Mouse (Mus musculus) forebrain, embryonic 16.5 days (tissue): ENCODE results near the gene Fam241a. TPM values are rescaled to one million over a fixed set of nuclear protein-coding genes. Genes with fewer than 3 reads are reported as not detected.

Experiments
- ATAC-seq: fragments of 200-750 bp; cut with Nextera tagmentation; 2 replicates; pipeline ENCODE4 v1.8.0; 2017; ENCODE audit warnings: mild to moderate bottlenecking, moderate library complexity
- H3K27ac ChIP-seq: fragments of 300-500 bp; sonication (generic); 2 replicates; pipeline ENCODE4 v1.5.1; 2014; ENCODE audit warnings: low read length, control low read depth
- H3K27me3 ChIP-seq: fragments of 300-500 bp; sonication (generic); replicated peaks from 2 replicates; pipeline ENCODE4 v1.6.1; 2014; ENCODE audit warnings: low read length; ENCODE audit not compliant: control insufficient read depth, insufficient read depth
- H3K36me3 ChIP-seq: fragments of 300-500 bp; sonication (generic); 2 replicates; pipeline ENCODE4 v1.6.1; 2014; ENCODE audit not compliant: control insufficient read depth, insufficient read depth
- H3K4me1 ChIP-seq: fragments of 300-500 bp; sonication (generic); replicated peaks from 2 replicates; pipeline ENCODE4 v1.6.1; 2014; ENCODE audit warnings: low read length; ENCODE audit not compliant: control insufficient read depth, insufficient read depth
- H3K4me2 ChIP-seq: fragments of 300-500 bp; sonication (generic); 2 replicates; pipeline ENCODE4 v1.6.1; 2014; ENCODE audit warnings: mild to moderate bottlenecking, low read length, control low read depth
- H3K4me3 ChIP-seq: fragments of 300-500 bp; sonication (generic); replicated peaks from 2 replicates; pipeline ENCODE4 v1.5.1; 2014; ENCODE audit warnings: mild to moderate bottlenecking, low read length, control low read depth
- H3K9ac ChIP-seq: fragments of 300-500 bp; sonication (generic); replicated peaks from 2 replicates; pipeline ENCODE4 v1.6.1; 2014; ENCODE audit warnings: low read depth, low read length, control low read depth
- H3K9me3 ChIP-seq: fragments of 300-500 bp; sonication (generic); 2 replicates; pipeline ENCODE4 v1.6.1; 2016; ENCODE audit warnings: low read length; ENCODE audit not compliant: control insufficient read depth
- WGBS: fragments of 180-500 bp; shearing (Covaris S2); extraction: QIAGEN DNeasy Blood & Tissue Kit; methylation state at CpG from one replicate; pipeline ENCODE4 v1.1.7; 2014; 5-methylcytosine and 5-hydroxymethylcytosine counted together
- polyA plus RNA-seq: library from polyadenylated mRNA; unstranded; fragments of >200 nt; fragmentation: Nextera tagmentation; extraction: Ambion mirVana; gene quantifications from 2 replicates; pipeline ENCODE4 v1.2.1, GENCODE M21; 2015

The Fam241a gene
- polyA plus RNA-seq, 1 experiment from 2014 or later, result 10.2 TPM

DNA sequence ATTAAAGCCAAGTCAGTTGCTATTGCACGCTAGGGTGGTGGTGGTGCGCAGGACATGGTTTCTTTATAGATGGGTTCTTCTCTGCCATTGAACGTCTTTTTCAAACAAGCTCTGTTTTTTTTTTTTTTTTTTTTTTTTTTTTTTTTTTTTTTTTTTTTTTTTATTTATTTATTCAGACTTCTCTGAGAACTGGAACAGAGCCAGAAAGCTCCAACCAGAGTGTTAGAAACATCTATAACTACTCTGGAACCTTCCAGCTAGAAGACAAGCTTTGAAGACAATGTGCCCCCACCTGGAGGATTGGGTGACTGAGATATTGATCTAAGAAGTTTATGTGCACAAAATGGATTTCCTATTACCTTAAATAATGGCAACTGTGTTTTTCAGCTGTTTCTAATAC is 32.6 kb downstream of the Fam241a start:
- ATAC-seq, result no peak
- Histone ChIP-seq H3K9me3 (no peaks in the 10 kb centered on the region), H3K27me3 (0 out of 2 replicates have a peak, but pooled peaks cover 2% of the 10 kb centered on the region), H3K27ac (no peak overlapping the region), H3K4me2 (no peak overlapping the region), H3K4me1 (0 out of 2 replicates have a peak, but pooled peaks cover 4% of the 10 kb centered on the region), H3K36me3 (no peaks in the 10 kb centered on the region), H3K9ac (no peak overlapping the region), H3K4me3 (no peak overlapping the region)
- WGBS, result 61% methylated on average over 3 of the region's 3 CpGs

DNA sequence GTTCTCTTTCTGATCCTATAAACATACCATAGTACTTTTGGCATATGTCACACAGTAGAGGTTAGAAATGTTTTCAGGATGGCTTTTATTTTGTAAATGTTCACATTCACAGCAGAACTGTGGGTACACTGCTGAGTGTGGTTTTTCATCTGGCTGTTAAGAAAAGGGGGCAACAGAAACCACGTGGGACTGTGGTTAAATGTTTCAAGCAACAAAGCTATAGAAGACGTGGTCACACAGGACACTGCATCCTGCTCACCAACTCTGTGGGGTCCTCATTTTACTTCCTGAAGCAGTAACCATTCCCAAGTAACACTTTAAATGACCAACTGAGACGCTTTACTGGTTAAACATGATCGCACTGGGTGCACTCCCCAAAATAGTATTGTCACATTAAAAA is 33.6 kb downstream of the Fam241a start:
- Histone ChIP-seq H3K36me3 (no peaks in the 10 kb centered on the region), H3K4me1 (no peaks in the 10 kb centered on the region), H3K4me3 (no peak overlapping the region), H3K27ac (no peak overlapping the region), H3K9me3 (no peaks in the 10 kb centered on the region), H3K27me3 (0 out of 2 replicates have a peak, but pooled peaks cover 2% of the 10 kb centered on the region), H3K4me2 (no peak overlapping the region), H3K9ac (no peak overlapping the region)
- 72% methylated on average over 4 of the region's 4 CpGs for WGBS
- ATAC-seq, result no peak

DNA sequence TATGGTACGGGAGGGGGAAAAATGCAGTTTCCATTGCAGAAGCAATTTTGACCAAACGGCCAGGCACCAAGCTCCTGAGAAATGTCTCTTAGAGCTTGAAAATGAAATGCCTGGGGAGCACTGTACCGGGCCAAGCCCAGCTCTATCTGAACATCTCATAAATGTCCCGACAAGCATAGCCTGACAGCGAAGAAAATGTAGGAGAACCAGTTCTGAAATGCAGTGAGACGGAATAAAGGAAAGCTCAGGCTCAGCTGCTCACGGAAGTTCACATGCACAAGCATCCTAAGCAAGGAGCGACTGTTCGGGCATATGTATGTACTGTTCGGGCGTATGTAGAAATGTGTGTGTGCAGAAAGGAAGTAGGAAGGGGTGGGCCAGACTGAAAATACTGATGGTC is 34.8 kb downstream of the Fam241a start:
- Histone ChIP-seq H3K4me3 (no peak overlapping the region), H3K36me3 (no peaks in the 10 kb centered on the region), H3K4me1 (no peaks in the 10 kb centered on the region), H3K4me2 (no peak overlapping the region), H3K27me3 (0 out of 2 replicates have a peak, but pooled peaks cover 2% of the 10 kb centered on the region), H3K9me3 (no peaks in the 10 kb centered on the region), H3K27ac (no peak overlapping the region), H3K9ac (no peak overlapping the region)
- ATAC-seq, result no peak
- 89% methylated on average over 11 of the region's 11 CpGs for WGBS

DNA sequence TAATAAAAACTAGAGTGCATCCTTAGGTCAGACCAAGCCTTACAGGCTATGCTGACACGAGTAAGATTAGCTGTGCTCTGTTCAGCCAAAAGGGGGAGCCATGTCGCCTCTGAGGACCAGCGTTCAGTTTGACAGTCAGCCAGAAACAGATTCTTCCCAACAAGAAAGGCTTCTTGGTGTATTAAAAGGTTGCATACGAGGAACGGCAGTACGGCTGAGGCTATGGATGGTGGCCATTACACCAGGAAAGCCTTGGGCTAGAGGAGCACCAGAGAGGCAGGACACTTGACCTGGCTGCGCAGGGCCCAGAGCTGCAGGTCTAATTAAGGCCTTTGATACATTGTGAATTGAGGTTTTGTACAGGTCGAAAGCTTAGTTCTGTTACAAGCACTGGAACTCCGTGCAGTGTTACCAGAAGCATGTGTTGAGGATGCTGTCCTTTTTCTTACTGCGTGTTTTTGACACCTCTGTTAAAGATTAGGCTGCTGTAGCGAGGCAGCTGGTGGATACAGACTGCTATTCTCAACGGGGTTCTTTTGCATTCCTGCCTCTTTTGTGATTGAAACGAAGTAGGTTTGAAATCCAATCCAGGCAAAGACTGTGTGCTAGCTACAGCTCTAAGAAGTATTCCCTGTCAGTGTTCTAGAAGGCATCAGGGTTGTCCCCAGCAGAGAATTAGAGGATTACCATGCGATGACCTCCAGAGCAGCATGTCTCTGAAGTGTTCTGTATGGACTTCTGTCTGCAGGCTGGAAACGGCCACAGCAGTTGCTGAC is 42.5 kb downstream of the Fam241a start:
- Histone ChIP-seq H3K36me3 (no peaks in the 10 kb centered on the region), H3K27ac (peak overlapping the region; percentile 16), H3K4me1 (peaks cover 12% of the 10 kb centered on the region), H3K4me3 (no peak overlapping the region), H3K9me3 (no peaks in the 10 kb centered on the region), H3K9ac (0 out of 2 replicates have a peak overlapping the region, but pooled peaks have one; percentile 13), H3K27me3 (no peaks in the 10 kb centered on the region), H3K4me2 (peak overlapping the region; percentile 10; the same call in 1 of the 2 replicates)
- peak; percentile 77 for ATAC-seq
- WGBS, result 8% methylated on average over 15 of the region's 15 CpGs

DNA sequence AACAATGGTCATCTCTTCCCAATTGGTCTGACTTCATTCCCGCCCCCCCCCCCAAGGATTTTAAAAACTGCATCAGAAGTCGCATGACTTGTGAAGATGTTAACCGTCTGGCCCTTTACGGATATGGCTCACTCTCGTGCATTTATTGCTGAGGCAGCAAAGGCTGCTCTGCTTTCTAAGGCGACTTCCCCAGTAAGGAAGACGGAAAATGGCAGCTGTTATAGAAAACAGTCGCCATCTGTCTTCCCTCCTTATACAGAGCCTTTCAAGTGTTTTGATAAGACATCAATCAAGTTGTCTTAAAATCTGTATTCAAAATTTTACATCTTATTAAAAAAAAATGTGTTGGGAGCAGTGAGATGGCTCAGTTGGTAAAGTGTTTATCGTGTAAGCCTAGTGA is 43.4 kb downstream of the Fam241a start:
- H3K4me1 ChIP-seq, result peaks cover 12% of the 10 kb centered on the region
- H3K27ac ChIP-seq, result no peak overlapping the region; the same call in 1 of the 2 replicates
- peak; percentile 82 for ATAC-seq
- H3K9ac ChIP-seq, result no peak overlapping the region
- H3K4me2 ChIP-seq, result no peak overlapping the region
- H3K36me3 ChIP-seq, result no peaks in the 10 kb centered on the region
- H3K4me3 ChIP-seq, result no peak overlapping the region
- no peaks in the 10 kb centered on the region for H3K27me3 ChIP-seq
- WGBS, result 56% methylated on average over 9 of the region's 9 CpGs
- H3K9me3 ChIP-seq, result no peaks in the 10 kb centered on the region

DNA sequence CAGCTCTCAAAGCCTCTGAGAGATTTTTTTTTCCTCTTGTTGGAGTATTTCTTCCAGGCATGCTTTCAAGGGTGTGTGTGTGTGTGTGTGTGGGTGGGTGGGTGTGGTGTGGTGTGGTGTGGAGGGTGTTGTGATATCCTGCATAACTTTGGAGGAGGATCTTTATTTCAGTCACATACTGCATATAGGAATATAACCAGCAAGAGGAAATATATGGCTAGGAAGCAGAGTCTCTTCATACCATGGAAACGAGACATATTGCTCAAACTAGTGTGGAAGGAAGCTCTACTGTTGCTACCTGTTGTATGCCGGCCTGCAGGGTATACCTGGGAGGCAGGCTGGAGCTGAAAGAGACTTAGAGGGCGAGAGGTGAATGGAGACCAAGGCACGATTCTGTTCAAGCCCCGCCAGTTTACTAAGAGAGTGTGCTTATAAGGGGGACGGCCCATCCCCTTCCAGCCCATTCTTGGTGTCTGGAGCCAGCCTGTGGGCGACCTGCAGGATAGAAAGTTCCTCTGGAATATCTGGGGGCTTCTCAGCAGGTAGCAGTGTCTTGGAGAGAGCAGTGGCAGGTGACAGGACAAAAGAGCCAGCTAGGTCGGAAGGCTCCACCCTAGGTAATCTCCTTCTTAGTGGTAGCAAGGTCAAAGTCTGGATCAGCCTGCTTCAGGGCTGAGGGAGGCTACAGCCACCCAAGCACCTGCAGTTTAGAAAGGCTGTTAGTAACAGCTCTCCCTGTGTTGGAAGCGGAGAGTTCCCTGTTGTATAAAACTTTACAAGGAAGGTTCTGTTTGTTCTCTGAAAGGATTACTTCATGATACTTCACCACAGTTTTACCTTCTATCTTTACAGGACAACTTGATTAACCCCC is 45.1 kb downstream of the Fam241a start:
- Histone ChIP-seq H3K27me3 (no peaks in the 10 kb centered on the region), H3K9ac (no peak overlapping the region), H3K4me2 (no peak overlapping the region), H3K4me3 (no peak overlapping the region), H3K36me3 (no peaks in the 10 kb centered on the region), H3K4me1 (peaks cover 12% of the 10 kb centered on the region), H3K27ac (no peak overlapping the region), H3K9me3 (no peaks in the 10 kb centered on the region)
- 57% methylated on average over 9 of the region's 9 CpGs for WGBS
- ATAC-seq, result no peak

DNA sequence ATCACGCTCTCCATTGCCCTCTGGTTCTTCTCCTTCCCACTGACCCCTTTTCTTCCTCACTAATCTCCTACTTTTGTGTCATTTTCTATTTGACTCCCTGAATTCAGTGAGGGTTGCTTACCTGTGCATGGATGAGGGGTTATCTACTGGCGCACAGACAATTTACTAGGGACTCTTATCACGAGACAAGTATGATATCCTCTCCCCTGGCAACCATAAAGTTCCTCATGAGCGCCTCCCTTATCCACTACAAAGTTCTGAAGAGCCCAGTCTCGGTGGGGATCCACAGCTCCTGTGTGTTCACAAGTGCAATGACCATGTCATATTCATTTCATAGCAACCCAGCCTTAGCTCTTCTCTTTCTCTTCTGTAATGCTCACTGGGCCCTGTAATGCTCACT is 46.2 kb downstream of the Fam241a start:
- Histone ChIP-seq H3K9ac (no peak overlapping the region), H3K27ac (no peak overlapping the region), H3K9me3 (no peaks in the 10 kb centered on the region), H3K4me1 (peaks cover 12% of the 10 kb centered on the region), H3K36me3 (no peaks in the 10 kb centered on the region), H3K4me2 (no peak overlapping the region), H3K27me3 (no peaks in the 10 kb centered on the region), H3K4me3 (no peak overlapping the region)
- ATAC-seq, result no peak
- WGBS, result 82% methylated on average over 5 of the region's 5 CpGs

DNA sequence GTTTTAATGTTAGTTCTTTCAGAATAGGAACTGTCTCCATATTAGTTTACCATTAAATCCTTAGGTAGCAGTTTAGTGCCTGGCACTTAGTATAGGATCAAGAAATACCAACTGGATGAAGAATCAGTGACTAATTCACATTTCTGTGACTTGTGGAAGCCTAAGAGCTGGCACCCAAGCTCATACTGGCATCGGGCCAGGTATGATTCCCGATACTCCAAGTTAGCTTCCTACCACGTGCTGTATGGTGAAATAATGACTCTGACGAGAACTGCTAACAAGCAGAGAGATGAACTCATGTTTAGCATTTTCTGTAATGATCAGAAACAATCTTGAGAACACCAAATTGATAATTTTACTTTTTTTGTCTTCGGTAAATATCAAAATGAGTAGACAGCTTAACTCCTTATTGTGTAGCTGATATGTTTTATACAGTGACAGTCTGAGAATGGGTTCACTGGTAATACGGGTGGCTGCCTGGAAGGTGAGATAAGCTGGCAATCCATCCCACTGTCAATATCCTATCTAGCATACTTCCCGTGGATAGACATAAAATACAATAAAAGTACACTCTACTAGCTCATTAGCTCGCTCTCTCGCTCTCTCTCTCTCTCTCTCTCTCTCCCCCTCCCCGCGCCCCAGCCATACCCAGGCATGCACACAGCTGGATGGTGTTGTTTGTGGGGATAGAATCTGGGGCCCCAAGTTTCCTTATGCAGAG is 47.9 kb downstream of the Fam241a start:
- Histone ChIP-seq H3K27me3 (no peaks in the 10 kb centered on the region), H3K9me3 (no peaks in the 10 kb centered on the region), H3K9ac (no peak overlapping the region), H3K4me3 (no peak overlapping the region), H3K4me2 (no peak overlapping the region), H3K4me1 (peaks cover 4% of the 10 kb centered on the region), H3K36me3 (no peaks in the 10 kb centered on the region), H3K27ac (no peak overlapping the region)
- no peak for ATAC-seq
- WGBS, result 67% methylated on average over 11 of the region's 11 CpGs

DNA sequence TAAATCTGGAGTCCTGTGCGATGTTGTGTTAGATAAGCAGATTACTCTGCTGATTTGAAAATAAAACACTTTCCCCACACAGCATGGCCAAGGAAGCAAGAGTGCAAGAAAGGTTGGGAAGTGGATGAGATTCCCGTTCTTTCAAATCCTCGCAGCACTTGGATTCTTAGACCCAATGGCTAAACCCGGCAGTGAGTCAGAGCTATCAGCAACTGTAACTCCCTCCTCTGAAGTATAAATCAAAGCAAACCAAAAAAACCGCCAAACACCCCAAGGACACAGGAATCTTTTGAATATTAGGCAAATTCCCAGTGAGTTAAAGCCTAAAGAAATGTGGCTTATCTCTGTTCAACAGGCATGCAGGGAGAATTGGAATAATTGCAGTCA is 52.2 kb downstream of the Fam241a start:
- Histone ChIP-seq H3K4me2 (no peak overlapping the region), H3K36me3 (no peaks in the 10 kb centered on the region), H3K9me3 (no peaks in the 10 kb centered on the region), H3K4me1 (no peaks in the 10 kb centered on the region), H3K4me3 (no peak overlapping the region), H3K27me3 (no peaks in the 10 kb centered on the region), H3K27ac (no peak overlapping the region), H3K9ac (no peak overlapping the region)
- ATAC-seq, result no peak
- 91% methylated on average over 5 of the region's 5 CpGs for WGBS
